Mouse (Mus musculus) kidney, embryonic 14.5 days (tissue): ENCODE results near the gene Morn1. TPM values are rescaled to one million over a fixed set of nuclear protein-coding genes. Genes with fewer than 3 reads are reported as not detected.

ENCODE experiments used
- ATAC-seq: fragments of 200-750 bp; cut with Nextera tagmentation; 2 replicates; pipeline ENCODE4 v1.8.0; 2017; ENCODE audit warnings: moderate number of reproducible peaks, mild to moderate bottlenecking, moderate TSS enrichment, moderate library complexity; ENCODE audit not compliant: low FRiP score, low TSS enrichment
- H3K27ac ChIP-seq: fragments of 300-500 bp; sonication (generic); 2 replicates; pipeline ENCODE4 v1.5.1; 2014; ENCODE audit warnings: low read depth, mild to moderate bottlenecking, low read length, moderate library complexity, mixed read lengths
- H3K27me3 ChIP-seq: fragments of 300-500 bp; sonication (generic); 2 replicates; pipeline ENCODE4 v1.6.1; 2014; ENCODE audit warnings: mild to moderate bottlenecking, low read length; ENCODE audit not compliant: control insufficient read depth, insufficient read depth
- H3K36me3 ChIP-seq: fragments of 300-500 bp; sonication (generic); 2 replicates; pipeline ENCODE4 v1.6.1; 2014; ENCODE audit warnings: low read length, mixed read lengths; ENCODE audit not compliant: control insufficient read depth, insufficient read depth
- H3K4me1 ChIP-seq: fragments of 300-500 bp; sonication (generic); 2 replicates; pipeline ENCODE4 v1.6.1; 2014; ENCODE audit warnings: low read length, mixed read lengths; ENCODE audit not compliant: control insufficient read depth, insufficient read depth
- H3K4me2 ChIP-seq: fragments of 300-500 bp; sonication (generic); replicated peaks from 2 replicates; pipeline ENCODE4 v1.6.1; 2014; ENCODE audit warnings: low read depth, mild to moderate bottlenecking, low read length
- H3K4me3 ChIP-seq: fragments of 300-500 bp; sonication (generic); 2 replicates; pipeline ENCODE4 v1.5.1; 2014; ENCODE audit warnings: mild to moderate bottlenecking, low read length
- H3K9ac ChIP-seq: fragments of 300-500 bp; sonication (generic); 2 replicates; pipeline ENCODE4 v1.6.1; 2014; ENCODE audit warnings: low read depth, mild to moderate bottlenecking, low read length, moderate library complexity
- H3K9me3 ChIP-seq: fragments of 300-500 bp; sonication (generic); 2 replicates; pipeline ENCODE4 v1.6.1; 2016; ENCODE audit warnings: low read length; ENCODE audit not compliant: control insufficient read depth
- WGBS: fragments of 180-500 bp; shearing (Covaris S2); extraction: QIAGEN DNeasy Blood & Tissue Kit; methylation state at CpG from one replicate; pipeline ENCODE4 v1.1.7; 2014; 5-methylcytosine and 5-hydroxymethylcytosine counted together
- polyA plus RNA-seq: library from polyadenylated mRNA; unstranded; fragments of >200 nt; fragmentation: Nextera tagmentation; extraction: Ambion mirVana; gene quantifications from 2 replicates; pipeline ENCODE4 v1.2.1, GENCODE M21; 2014

Gene Morn1
- polyA plus RNA-seq, 1 experiment from 2014 or later = 6.9 TPM

DNA sequence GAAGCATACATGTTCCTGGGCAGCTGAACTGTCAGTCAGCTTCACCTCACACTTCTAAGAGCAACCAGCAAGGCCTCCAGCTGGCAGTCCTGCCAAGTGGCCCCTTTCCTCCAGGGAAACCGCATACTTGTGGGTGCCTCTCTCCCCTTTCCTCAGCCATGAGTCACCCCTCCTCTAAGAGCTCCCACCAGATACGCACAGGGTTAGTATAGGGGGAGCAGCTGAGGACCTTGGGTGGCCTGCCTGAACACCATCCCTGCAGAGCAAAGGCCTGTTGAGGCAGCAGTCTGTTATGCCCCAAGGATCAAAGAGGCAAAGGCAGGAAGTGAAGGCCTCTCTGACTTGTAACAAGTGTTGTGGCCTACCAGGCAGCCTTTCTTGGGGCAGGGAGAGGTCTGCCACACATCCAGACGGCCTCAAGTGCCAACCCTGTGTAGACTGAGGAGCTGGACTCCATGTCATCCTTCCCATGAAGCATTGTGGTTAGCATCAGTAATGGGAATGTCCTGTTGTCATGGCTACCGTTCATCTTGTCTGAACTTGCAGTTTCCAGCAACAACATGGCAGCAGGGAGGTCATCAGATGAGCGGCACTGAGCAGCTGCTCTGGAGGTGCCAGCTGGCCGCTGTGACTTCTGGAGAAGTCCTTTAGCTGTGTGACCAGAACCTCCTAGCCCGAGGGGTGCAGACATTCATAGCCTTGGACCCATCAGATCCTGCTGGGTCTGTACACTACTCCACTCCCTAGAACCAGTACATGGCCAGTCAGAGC, 40.4 kb downstream of the Morn1 start:
- Histone ChIP-seq H3K9ac (no peak overlapping the region), H3K4me1 (peaks cover 16% of the 10 kb centered on the region), H3K9me3 (no peaks in the 10 kb centered on the region), H3K36me3 (no peaks in the 10 kb centered on the region), H3K4me3 (no peak overlapping the region), H3K27ac (no peak overlapping the region), H3K27me3 (no peaks in the 10 kb centered on the region), H3K4me2 (no peak overlapping the region)
- no peak for ATAC-seq
- 65% methylated on average over 7 of the region's 7 CpGs for WGBS

DNA sequence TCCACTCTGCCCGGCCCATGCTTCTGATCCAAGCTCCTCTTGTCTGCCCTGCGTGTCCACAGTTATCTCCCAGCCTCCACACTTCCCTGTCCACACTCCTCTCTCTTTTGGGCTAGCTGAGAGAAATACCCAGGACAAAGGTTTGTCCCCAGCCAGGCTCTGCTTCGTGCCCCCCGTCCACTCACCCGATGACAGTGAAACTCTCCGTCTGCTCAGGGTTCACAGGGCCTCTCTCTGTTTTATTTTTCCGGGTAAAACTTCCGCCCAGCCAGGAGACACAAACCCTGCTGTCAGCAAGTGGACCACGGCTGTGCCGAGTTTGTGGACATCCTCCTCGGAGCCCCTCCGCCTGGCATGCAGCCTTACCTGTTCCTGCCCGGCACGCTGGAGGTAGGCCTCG, 42.0 kb downstream of the Morn1 start:
- Histone ChIP-seq H3K4me2 (no peak overlapping the region), H3K27ac (no peak overlapping the region), H3K27me3 (no peaks in the 10 kb centered on the region), H3K9ac (no peak overlapping the region), H3K4me1 (peaks cover 5% of the 10 kb centered on the region; the same call in 1 of the 2 replicates), H3K36me3 (no peaks in the 10 kb centered on the region), H3K9me3 (no peaks in the 10 kb centered on the region), H3K4me3 (no peak overlapping the region)
- 88% methylated on average over 15 of the region's 15 CpGs for WGBS
- no peak for ATAC-seq

DNA sequence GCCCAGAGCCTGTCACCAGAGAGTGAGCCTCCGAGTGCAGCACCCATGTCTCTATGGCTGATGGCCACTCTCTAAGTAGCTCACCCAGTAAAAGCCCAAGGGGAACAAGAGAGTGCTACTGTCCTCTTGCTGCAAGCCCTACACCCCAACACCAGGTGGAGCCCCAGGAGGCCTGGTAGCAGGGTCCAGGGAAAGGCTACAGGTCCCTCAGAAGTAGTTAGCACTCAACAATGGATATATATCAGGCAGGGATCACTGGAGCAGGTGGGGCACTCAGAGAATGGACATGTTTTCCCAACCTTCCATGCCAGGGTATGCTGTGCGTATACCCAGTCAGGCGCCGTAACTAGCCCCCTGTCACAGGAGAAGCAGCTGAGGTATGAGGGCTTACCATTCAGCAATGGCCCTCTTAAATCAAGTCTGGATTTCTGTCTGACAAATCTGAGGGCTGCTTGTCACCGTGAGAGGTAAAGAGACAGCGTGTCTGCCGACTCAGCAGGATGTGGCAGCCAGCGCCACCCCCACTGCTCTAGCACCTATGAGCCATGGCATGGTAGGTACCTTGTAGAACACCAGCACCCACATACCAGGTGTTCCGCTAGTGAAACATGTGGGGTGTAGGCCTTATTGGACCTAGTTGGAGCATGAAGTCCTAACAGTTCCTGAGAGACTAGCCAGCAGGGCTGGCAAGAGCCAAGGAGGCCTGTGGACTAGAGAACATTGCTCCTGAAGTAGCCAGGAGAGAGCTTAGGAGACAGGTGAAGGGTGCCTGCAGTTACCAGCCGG, 42.9 kb downstream of the Morn1 start:
- no peaks in the 10 kb centered on the region for H3K27me3 ChIP-seq
- no peak overlapping the region for H3K4me3 ChIP-seq
- no peaks in the 10 kb centered on the region for H3K36me3 ChIP-seq
- peaks cover 14% of the 10 kb centered on the region for H3K4me1 ChIP-seq
- H3K4me2 ChIP-seq = no peak overlapping the region
- WGBS = 91% methylated on average over 10 of the region's 10 CpGs
- ATAC-seq = no peak
- no peak overlapping the region for H3K9ac ChIP-seq
- H3K9me3 ChIP-seq = no peaks in the 10 kb centered on the region
- H3K27ac ChIP-seq = no peak overlapping the region

DNA sequence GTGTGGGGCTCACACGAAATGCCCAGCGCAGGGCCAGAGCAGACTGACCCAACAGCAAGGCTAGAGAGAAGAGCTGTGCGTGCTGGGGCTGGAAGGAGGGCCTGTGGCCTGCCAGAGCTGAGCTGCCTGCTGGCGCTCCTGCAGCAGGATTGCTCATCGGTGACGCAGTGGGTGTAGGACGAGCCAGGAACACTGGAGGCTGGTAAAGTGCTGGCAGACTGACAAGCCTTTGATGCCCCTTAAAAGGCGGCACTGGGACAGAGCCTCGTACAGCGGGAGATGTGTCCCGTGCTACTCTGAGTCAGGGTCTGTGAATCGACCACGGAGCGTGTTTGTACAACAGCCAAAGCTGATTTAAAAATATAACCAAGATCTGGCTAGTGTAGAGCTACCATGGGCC, 43.6 kb downstream of the Morn1 start:
- 82% methylated on average over 14 of the region's 14 CpGs for WGBS
- Histone ChIP-seq H3K27ac (no peak overlapping the region), H3K36me3 (no peaks in the 10 kb centered on the region), H3K4me3 (no peak overlapping the region), H3K4me1 (peaks cover 20% of the 10 kb centered on the region), H3K4me2 (no peak overlapping the region), H3K27me3 (no peaks in the 10 kb centered on the region), H3K9me3 (no peaks in the 10 kb centered on the region), H3K9ac (no peak overlapping the region)
- ATAC-seq = no peak

DNA sequence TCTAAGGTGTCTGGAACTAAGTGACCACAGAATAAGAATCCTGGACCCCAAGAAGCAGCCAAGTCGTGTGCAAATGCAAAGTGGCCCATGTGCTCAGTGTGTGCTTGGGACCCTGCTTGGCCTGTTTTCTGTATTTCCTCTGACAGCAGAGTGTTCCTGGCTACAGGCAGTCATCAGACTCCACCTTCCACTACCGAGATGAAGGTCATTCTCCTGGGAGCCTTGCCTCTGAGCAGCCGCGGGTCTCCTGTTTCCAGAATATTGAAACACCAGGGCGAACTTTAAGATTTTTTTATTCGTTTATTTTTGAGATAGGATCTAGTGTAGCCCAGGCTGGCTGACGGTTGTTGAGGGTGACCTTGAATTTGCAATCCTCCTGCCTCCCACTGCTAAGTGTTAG, 44.2 kb downstream of the Morn1 start:
- Histone ChIP-seq H3K36me3 (no peaks in the 10 kb centered on the region), H3K27ac (no peak overlapping the region), H3K4me3 (no peak overlapping the region), H3K27me3 (no peaks in the 10 kb centered on the region), H3K4me1 (peaks cover 20% of the 10 kb centered on the region), H3K4me2 (no peak overlapping the region), H3K9me3 (no peaks in the 10 kb centered on the region), H3K9ac (no peak overlapping the region)
- no peak for ATAC-seq
- 64% methylated on average over 7 of the region's 7 CpGs for WGBS

DNA sequence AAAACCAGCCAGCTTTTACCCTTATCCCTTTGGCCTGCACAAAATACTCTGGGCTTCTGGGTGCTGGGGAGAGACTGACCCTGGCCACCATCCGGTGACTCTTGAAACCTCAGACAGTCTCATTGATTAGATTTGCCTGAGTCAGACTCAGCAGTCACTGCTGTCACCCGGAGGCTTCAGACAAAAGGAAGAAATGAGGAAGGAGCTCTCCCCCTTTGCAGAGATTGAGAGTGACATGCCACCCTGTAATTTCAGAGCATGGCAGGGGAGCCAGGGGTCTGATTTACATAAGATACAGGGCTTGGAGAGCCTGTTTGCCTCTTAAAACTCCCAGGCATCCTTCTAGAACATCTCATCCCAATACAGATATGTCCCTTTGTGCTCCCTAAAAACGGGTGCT, 46.8 kb downstream of the Morn1 start:
- H3K4me3 ChIP-seq = no peak overlapping the region
- WGBS = 57% methylated on average over 3 of the region's 3 CpGs
- no peaks in the 10 kb centered on the region for H3K9me3 ChIP-seq
- H3K27me3 ChIP-seq = no peaks in the 10 kb centered on the region
- H3K36me3 ChIP-seq = no peaks in the 10 kb centered on the region
- no peak for ATAC-seq
- H3K27ac ChIP-seq = peak overlapping the region; percentile 26; the same call in 1 of the 2 replicates
- H3K4me2 ChIP-seq = no peak overlapping the region
- peaks cover 22% of the 10 kb centered on the region for H3K4me1 ChIP-seq
- no peak overlapping the region for H3K9ac ChIP-seq

DNA sequence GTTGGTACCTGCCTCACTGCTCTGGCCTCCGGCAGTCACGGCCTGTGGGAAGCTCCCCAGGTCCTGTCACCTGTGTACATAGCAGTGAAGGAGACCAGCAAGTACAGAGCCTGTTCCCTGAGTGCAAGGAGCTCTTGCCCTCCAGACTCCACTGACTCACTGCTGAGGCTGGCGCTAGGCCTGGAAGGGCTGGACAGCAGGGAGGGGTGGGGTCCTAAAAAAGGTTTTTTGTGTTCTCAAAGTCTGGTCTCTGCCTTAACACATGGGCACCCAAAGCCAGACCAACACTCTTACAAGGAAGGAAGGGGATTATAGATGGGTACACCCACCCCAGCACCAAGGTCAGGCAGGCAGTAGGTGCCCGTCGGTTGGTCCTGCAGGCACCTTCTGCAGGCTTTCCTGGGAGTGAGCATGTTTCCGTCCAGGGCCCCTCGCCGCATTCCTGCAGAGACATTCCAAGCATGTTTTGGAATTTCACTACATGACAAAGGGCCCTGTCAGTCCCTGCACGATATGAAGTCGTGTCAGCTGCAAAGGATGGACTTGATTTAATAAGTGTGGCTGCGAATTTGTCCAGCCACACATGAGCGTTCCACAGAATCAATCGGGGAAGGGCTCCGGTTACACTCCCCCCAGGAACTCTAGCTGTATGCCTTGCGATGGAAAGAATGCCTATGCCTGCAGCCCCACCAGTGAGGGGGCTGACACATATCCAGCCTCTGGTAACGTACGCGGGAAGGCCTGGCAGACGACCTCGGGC, 47.5 kb downstream of the Morn1 start:
- Histone ChIP-seq H3K4me3 (no peak overlapping the region), H3K9ac (no peak overlapping the region), H3K9me3 (no peaks in the 10 kb centered on the region), H3K27ac (peak overlapping the region; percentile 37; the same call in 1 of the 2 replicates), H3K27me3 (no peaks in the 10 kb centered on the region), H3K4me1 (peaks cover 22% of the 10 kb centered on the region), H3K36me3 (no peaks in the 10 kb centered on the region), H3K4me2 (no peak overlapping the region)
- peak; percentile 21; the same call in 1 of the 2 replicates for ATAC-seq
- 33% methylated on average over 20 of the region's 20 CpGs for WGBS

DNA sequence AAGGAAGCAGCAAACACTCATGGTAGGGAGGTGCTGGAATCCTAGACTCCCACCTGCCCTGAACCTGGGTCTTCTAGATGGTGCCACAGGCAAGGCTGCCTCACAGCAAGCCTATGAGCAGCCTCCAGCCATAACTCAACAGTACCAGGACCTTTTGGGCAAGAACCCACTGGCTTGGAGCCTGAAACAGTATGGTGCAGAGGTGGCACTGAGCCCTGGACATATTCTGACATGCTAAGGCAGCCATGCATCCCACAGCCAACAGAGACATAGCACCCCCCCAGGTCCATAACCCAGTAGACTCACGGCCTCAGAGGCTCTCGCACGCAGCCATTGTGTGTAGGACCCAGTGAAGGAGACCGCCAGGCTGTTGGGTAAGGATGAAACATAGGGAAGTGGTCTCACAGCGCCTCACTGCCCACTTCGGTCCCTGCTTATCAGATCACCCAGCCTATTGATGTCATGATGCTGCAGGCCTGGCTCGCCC, 48.4 kb downstream of the Morn1 start:
- no peak overlapping the region for H3K4me2 ChIP-seq
- H3K27ac ChIP-seq = 0 out of 2 replicates have a peak overlapping the region, but pooled peaks have one; percentile 37
- H3K4me3 ChIP-seq = no peak overlapping the region
- no peaks in the 10 kb centered on the region for H3K27me3 ChIP-seq
- H3K9ac ChIP-seq = no peak overlapping the region
- H3K4me1 ChIP-seq = peaks cover 22% of the 10 kb centered on the region
- H3K9me3 ChIP-seq = no peaks in the 10 kb centered on the region
- ATAC-seq = no peak
- 90% methylated on average over 7 of the region's 7 CpGs for WGBS
- H3K36me3 ChIP-seq = no peaks in the 10 kb centered on the region
